Mouse (Mus musculus): ENCODE measurements at regions not wholly inside any gene's neighbourhood (a gene's known extent, or its start where the extent isn't known, plus 50 kb on each side); places are given as distances from the start of the nearest gene placed in this dataset.

- TF ChIP-seq CTCF (IDR thresholded peaks at IDR 0.05; ENCODE audit: low read depth) = no peak
- TF ChIP-seq EP300 (IDR thresholded peaks at IDR 0.05; ENCODE audit: low read depth) = no peak
Observed at GRCm38 (mm10) chr9:14190660-14191059, 84.2 kb upstream of the Sesn3 start.
